Mouse (Mus musculus) forebrain, embryonic 14.5 days (tissue): ENCODE results near the gene Gm10271. TPM values are rescaled to one million over a fixed set of nuclear protein-coding genes. Genes with fewer than 3 reads are reported as not detected.

Experiments
- ATAC-seq: fragments of 200-750 bp; cut with Nextera tagmentation; 2 replicates; pipeline ENCODE4 v1.8.0; 2017; ENCODE audit warnings: mild to moderate bottlenecking, moderate library complexity
- DNase-seq: peaks from one replicate; pipeline ENCODE4 v3.0.0-alpha.2; 2015; ENCODE audit warnings: low spot score
- H3K27ac ChIP-seq: fragments of 300-500 bp; sonication (generic); 2 replicates; pipeline ENCODE4 v1.5.1; 2014; ENCODE audit warnings: low read depth, mild to moderate bottlenecking, control low read depth, low read length, moderate library complexity
- H3K27me3 ChIP-seq: fragments of 300-500 bp; sonication (generic); replicated peaks from 2 replicates; pipeline ENCODE4 v1.6.1; 2014; ENCODE audit warnings: low read length, control low read depth, mixed read lengths; ENCODE audit not compliant: control insufficient read depth, insufficient read depth
- H3K36me3 ChIP-seq: fragments of 300-500 bp; sonication (generic); 2 replicates; pipeline ENCODE4 v1.6.1; 2014; ENCODE audit warnings: low read length, control low read depth; ENCODE audit not compliant: control insufficient read depth, insufficient read depth
- H3K4me1 ChIP-seq: fragments of 300-500 bp; sonication (generic); 2 replicates; pipeline ENCODE4 v1.6.1; 2014; ENCODE audit warnings: antibody characterized with exemption, low read length, control low read depth; ENCODE audit not compliant: control insufficient read depth, insufficient read depth
- H3K4me2 ChIP-seq: fragments of 300-500 bp; sonication (generic); 2 replicates; pipeline ENCODE4 v1.6.1; 2014; ENCODE audit warnings: mild to moderate bottlenecking, control low read depth, low read length
- H3K4me3 ChIP-seq: fragments of 300-500 bp; sonication (generic); 2 replicates; pipeline ENCODE4 v1.5.1; 2014; ENCODE audit warnings: low read depth, low read length, control low read depth
- H3K9ac ChIP-seq: fragments of 300-500 bp; sonication (generic); 2 replicates; pipeline ENCODE4 v1.6.1; 2014; ENCODE audit warnings: mild to moderate bottlenecking, low read length, control low read depth, moderate library complexity
- H3K9me3 ChIP-seq: fragments of 300-500 bp; sonication (generic); replicated peaks from 2 replicates; pipeline ENCODE4 v1.6.1; 2016; ENCODE audit warnings: low read length, control low read depth, mixed read lengths; ENCODE audit not compliant: control insufficient read depth
- WGBS: fragments of 180-500 bp; shearing (Covaris S2); extraction: QIAGEN DNeasy Blood & Tissue Kit; methylation state at CpG from one replicate; pipeline ENCODE4 v1.1.7; 2014; 5-methylcytosine and 5-hydroxymethylcytosine counted together
- polyA plus RNA-seq: library from polyadenylated mRNA; unstranded; fragments of >200 nt; fragmentation: Nextera tagmentation; extraction: Ambion mirVana; gene quantifications from 2 replicates; pipeline ENCODE4 v1.2.1, GENCODE M21; 2014

Gene Gm10271
- polyA plus RNA-seq, 1 experiment from 2014 or later: not detected

DNA sequence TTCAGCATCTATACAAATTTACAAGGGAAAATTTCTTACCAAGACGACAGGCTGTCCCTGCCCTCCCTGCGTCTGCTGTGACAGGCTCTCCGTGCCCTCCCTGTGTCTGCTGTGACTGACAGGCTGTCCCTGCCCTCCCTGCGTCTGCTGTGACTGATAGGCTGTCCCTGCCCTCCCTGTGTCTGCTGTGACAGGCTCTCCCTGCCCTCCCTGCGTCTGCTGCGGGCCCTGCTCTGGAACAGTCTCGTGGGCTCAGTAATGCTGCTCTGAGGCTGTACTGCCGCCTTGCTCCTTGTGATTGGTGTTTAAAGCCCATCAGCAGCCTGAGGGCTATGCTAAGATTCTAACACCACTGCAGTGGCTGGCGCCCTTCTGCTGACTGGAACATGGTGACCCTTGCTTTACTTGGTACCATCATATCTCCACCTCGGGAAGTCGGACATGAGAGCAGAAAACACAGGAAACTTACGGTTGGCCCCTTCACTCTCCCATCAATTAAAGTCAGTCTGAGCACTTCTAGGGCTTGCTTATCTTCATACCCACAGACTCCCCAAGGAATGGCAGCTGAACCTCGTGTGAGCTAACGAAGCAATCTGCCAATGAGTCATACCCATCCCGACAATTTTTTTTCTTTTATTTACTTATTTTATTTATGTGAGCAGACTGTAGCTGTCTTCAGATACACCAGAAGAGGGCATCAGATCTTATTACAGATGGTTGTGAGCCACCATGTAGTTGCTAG is 63.3 kb downstream of the Gm10271 start:
- Histone ChIP-seq H3K27ac (no peak overlapping the region), H3K4me1 (no peaks in the 10 kb centered on the region), H3K27me3 (no peaks in the 10 kb centered on the region), H3K36me3 (peaks cover 77% of the 10 kb centered on the region), H3K4me2 (no peak overlapping the region), H3K4me3 (no peak overlapping the region), H3K9me3 (no peaks in the 10 kb centered on the region), H3K9ac (no peak overlapping the region)
- 85% methylated on average over 15 of the region's 15 CpGs for WGBS
- DNase-seq: no peak
- ATAC-seq: no peak

Other genes with a start within 250 kb of the Gm10271 start
- gene Myrfl, start 75.7 kb downstream of the Gm10271 start, polyA plus RNA-seq: 0.06 and 0.11 TPM in 2 replicates
- gene Rab3ip, start 21.8 kb downstream of the Gm10271 start, polyA plus RNA-seq: 37.3 and 42.8 TPM in 2 replicates
- 0.10 TPM in 1 of 2 replicates, not detected in the other for gene Best3, start 13.7 kb upstream of the Gm10271 start, polyA plus RNA-seq
- gene Lrrc10, start 72.7 kb upstream of the Gm10271 start, polyA plus RNA-seq: not detected in 2 replicates
- gene Cct2, start 91.2 kb upstream of the Gm10271 start, polyA plus RNA-seq: 315 and 330 TPM in 2 replicates
- 27.2 and 28.5 TPM in 2 replicates for gene Frs2, start 175.9 kb upstream of the Gm10271 start, polyA plus RNA-seq